Mouse (Mus musculus) adrenal gland, adult 8-10 months (tissue): ENCODE measurements around the gene BC051019. TPM values are rescaled to one million over a fixed set of nuclear protein-coding genes. Genes with fewer than 3 reads are reported as not detected.

Experiments used
- DNase-seq: peaks from one replicate; pipeline ENCODE4 v3.0.0; 2022
- total RNA-seq, 4 experiments: library from RNA; stranded (reverse); gene quantifications; 2 replicates each; pipeline ENCODE4 v1.2.4; 2022

Gene BC051019
- total RNA-seq, 4 experiments from 2014 or later = 0.44 TPM; not detected in 3

GRCm38 (mm10) chr7:109708961-109709382 is 14.7 kb downstream of the BC051019 start:
- peak; percentile 20 for DNase-seq

DNA sequence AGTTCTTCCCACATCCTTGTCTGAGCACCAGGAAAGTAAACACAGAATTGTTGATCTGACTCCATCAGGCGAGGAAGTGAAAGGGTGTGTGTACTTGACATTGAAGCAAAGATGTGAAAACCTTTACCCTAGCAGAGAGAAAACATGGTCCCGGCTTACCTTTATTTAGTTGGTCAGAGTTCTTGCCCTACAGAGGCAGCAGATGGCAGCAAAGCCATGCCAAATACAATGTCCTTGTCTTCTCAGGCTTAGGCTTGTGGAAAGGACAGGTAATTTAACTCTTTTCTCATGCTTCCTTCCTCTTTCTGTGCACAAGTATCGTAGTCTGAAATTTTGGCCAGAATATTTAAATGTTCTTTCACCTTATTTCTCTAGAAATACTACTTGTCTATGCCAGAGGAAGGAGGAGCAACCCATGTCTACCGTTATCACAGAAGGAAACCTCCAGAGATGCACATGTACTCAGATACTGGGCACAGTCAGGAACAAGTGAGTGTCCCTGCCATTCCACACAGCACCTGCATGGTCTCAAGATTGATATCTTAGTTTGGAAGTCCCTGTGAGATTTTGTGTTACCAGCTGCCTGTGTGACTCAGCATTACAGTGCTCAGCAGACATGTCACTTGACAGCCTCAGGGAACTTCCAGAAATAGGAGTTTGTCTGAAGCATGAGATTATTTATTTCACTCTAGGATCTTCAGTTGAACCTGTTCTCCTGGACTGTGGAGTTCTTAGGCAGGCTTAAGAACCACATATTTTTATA is 16.4 kb downstream of the BC051019 start:
- peak; percentile 26 for DNase-seq

DNA sequence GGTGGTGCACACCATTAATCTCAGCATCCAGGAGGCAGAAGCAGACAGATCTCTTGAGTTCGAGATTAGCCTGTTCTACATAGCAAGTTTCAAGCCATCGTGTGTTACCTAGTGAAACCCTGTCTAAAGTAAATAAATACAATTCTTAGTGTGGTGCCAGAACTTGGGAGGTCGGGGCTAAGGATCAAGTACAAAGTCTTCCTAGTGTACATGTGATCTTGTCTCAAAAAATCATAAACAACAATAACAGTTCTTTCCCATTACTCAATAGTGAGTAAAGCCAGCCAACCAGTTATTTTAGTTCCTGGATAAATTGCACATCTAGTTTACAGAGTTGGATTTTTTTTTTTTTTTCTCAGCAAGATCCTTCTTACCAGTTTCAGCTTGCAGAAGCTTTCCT is 19.2 kb downstream of the BC051019 start:
- no peak for DNase-seq

GRCm38 (mm10) chr7:109704016-109704377 is 19.7 kb downstream of the BC051019 start:
- DNase-seq = no peak

- peak; percentile 94 for DNase-seq
Measured at GRCm38 (mm10) chr7:109703190-109704015, 20.2 kb downstream of the BC051019 start, which contains the start of the genes St5 and Akip1. TSS of gene St5 (minus strand) at chr7:109703605. TSS of gene Akip1 (plus strand) at chr7:109703690.

GRCm38 (mm10) chr7:109702721-109703120 is 20.9 kb downstream of the BC051019 start:
- DNase-seq = no peak

GRCm38 (mm10) chr7:109700213-109700612 is 23.4 kb downstream of the BC051019 start:
- no peak for DNase-seq

DNA sequence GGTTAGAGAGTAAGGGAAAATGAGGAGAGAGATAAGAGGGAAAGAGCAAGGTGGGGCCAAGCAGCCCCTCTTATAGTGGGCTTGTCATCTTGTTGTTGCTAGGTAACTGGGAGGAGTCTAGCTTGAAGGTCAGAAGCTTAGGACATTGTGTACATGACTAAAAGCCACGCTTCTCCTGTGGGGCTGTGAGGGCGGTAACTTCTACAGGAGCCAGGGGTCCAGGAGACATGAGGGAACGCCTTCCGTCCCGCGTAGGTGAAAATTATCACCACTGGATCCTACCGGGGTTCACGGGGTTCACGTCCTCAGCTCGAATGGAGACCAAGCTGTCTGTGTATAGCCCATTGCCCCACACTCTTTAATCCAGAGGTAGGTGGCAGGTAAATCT is 28.3 kb downstream of the BC051019 start:
- DNase-seq = no peak

DNA sequence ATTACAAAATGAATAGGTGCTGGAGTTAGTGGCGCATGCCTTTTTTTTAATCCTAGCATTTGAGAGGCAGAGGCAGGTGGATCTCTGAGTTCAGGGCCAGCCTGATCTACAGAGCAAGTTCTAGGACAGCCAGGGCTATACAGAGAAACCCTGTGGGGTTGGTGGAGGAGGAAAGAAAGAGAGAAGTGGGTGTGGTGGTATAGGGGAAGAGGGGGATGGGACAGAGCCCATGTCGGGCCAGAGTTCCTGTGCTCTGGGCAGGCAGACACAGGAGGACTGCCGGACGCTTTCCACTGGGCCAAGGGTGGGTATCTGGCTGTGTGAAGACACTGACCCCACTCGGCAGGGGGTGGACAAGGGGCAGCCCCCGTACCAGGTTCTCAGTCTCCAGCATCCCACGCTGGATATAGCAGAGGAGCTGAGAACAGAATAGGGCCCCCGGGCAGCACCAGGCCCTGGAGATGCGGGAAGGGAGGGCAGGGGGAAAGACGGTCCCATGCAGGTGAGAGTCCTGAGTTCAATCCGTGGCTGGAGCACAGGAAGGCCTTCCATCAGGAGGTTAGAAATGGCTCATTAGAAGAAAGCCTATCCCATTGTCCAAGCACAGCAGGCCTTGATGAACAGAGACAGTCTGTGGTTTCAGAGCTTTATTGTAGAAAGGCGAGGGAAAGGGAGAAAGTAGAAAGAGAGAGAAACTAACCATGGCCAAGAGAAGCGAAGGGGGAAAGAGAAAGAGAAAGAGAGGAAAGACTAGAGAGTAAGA is 28.9 kb downstream of the BC051019 start:
- DNase-seq = no peak

GRCm38 (mm10) chr7:109690961-109691360 is 32.7 kb downstream of the BC051019 start:
- DNase-seq = no peak

- DNase-seq = no peak
Measured at GRCm38 (mm10) chr7:109690101-109690500, 33.5 kb downstream of the BC051019 start.

DNA sequence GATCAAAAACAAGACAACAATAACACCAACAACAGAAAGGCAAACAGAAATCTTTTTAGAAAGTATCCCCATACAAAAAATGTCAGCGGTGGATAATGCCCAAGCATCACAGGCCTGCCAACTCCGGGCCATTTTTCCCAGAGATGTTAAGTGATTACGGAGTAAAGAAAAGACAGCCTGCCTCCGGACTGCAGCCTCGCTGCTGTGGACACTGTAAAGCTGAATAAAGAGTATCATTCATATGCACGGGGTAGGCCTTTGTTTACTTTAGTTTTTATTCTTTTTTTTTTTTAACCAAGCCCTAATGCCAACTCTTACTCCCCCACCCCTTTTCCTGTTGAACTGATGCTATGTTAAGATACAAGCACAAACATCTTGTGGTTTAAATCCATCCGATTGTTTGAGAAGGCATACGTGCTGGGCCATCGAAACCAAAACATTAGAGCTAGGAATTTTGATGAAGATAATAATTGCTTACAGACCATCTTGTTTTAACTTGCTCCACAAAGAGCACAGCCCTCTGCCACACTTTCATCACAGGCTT is 37.0 kb downstream of the BC051019 start:
- no peak for DNase-seq

GRCm38 (mm10) chr7:109680879-109681278 is 42.8 kb downstream of the BC051019 start:
- DNase-seq = no peak

- no peak for DNase-seq
Measured at GRCm38 (mm10) chr7:109680284-109680683, 43.4 kb downstream of the BC051019 start.

GRCm38 (mm10) chr7:109674944-109675628 is 48.6 kb downstream of the BC051019 start:
- no peak for DNase-seq

DNA sequence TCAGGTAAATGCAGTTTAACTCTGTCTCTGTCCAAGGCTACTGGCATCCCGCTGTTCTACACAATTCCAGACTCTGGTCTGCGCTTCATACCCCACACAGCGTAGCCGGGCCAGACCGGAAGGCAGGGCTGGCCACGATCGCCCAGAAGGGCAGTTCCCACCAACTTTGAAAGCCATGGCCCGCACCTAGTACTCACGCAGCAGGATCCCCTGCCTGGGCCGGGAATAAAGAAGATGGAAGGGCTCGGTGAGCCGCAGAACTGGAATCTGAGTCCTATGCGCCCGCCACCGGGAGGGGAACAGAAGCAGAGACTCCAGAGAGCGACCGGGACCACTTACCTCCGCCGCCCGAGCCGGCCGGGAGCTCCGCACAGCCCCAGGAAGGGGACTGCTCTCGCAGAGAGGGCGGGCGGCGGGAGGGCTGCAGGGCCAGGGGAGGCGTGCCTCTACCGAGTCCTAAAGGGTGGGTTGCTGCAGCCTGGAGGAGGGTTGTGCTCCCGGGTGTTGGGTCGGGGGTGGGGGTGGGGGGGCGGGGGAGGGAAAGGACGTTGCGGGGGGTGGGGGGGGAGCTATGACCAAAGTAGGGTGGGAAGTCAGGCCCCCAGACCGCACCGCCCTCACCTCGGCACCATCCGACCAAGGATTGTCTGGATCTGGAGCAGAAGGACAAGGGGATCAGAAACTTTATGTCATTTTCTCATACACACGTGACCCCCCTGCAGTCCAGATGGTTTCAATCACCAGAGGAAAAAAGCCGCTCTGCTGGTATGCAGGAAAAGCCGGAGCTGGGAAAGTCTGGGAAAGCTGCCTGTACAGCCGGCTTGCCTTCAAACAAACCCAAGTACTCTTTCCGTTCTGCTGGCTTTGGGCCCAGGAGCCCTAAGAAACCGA is 51.8 kb downstream of the BC051019 start:
- peak; percentile 45 for DNase-seq

DNA sequence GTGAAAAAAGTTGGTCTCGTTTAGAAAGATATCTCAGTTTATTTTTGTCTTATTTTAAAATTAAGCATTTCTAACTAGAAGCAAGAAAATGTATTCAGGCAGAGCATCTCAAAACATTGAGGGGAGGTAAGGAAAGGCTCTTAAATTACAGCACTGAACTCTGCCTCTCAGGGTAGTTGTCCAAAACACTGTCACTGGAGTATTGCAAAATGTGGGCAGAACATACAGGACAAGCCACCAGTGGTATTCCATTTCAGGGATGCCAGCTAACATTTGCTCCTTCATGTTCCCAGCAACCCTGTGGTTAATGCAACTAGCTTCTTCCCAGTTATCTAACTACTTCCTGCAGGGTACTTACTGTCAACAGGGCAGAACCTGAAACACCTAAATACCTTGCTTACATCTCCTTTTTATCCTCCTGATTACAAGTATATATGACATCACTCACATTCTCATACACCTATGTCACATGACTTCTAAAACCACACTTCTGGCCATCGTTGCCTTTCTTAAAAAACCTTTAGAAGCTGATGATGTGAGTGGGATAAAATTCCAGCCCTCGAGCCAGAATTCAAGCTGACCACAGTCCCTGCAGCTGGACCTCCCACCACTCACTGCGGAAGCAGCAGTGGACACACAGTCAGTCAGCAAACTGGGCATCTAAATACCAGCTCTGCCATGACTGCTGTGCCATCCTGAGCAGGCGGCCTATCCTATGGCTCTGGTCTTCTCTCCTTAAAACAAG is 54.1 kb downstream of the BC051019 start:
- DNase-seq = no peak

DNA sequence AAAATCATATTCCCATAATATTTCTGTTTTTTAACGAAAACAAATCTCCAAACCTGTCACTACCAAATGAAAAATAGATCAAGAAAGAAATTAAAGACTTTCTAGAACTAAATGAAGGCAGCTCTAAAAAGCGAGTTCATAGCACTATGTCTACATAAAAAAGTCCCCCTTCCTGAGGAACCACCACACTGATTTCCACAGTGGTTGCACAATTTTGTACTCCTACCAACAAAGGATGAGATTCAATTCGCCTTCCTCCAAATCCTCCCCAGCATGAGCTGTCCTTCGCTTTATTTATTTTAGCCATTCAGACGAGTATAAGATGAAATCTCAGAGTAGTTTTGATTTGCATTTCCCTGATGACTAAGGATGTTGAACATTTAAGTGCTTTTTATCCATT is 57.0 kb downstream of the BC051019 start:
- DNase-seq = no peak

DNA sequence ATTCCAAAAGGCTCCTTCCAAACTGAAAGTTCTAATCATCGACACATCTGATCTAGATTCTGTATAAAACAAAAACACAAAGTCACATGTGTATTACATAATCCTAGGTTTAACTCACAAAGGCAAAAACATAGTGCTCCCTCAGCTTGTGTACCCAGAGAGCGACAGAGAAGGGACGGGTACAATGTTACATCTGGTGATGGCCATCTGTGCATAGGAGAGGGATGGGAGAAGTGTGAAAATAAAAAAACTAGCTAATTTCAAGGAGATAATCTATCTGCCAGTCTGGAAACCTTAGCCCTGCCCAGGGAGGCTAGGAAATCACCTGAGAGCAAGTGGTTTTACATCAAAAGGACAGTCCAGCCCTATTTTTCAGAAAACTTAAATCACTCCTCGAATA is 61.0 kb downstream of the BC051019 start:
- DNase-seq = no peak
